Comparison of ENCODE assay signal across 25 mouse cellular contexts in genomic region chr9:15472256-15472655, GRCm38 (mm10). TPM values are rescaled to one million over a fixed set of nuclear protein-coding genes. Genes with fewer than 3 reads are reported as not detected.
A peak's percentile ranks its signal among the peaks of the same experiment; 100 is the strongest.
DNase-seq lines count a peak whose midpoint lies in the region; ATAC-seq lines count a peak whose summit lies in the region.
"Had no signal": no experiment of that assay in that cellular context is flagged by ENCODE, and none has a peak within 500 bp of the region (broad histone marks: within the 10 kb centered on the region; RNA-seq: fewer than 3 reads in every experiment).

No protein-coding gene starts in this region.

- H3K36me3 ChIP-seq in hindbrain, embryonic 14.5 days (replicated peaks; ENCODE audit: control insufficient read depth, insufficient read depth) = no peaks in the 10 kb centered on the region
- H3K36me3 ChIP-seq: embryonic facial prominence, embryonic 12.5 days; forebrain, embryonic 15.5 days had no signal

- H3K27me3 ChIP-seq in hindbrain, embryonic 14.5 days (ENCODE audit: control insufficient read depth, insufficient read depth, low read length) = no peaks in the 10 kb centered on the region
- H3K27me3 ChIP-seq: CH12.LX; embryonic facial prominence, embryonic 12.5 days; forebrain, embryonic 13.5 days; forebrain, embryonic 15.5 days had no signal

- ATAC-seq in inflammation-experienced regulatory T-cells, adult 6 months = no peak
- no peak for ATAC-seq in hindbrain, embryonic 14.5 days (ENCODE audit: low FRiP score)
- ATAC-seq: CD4-positive, CD25-positive, alpha-beta regulatory T cell, adult 4 months; forebrain, embryonic 13.5 days; forebrain, embryonic 15.5 days; forebrain, postnatal 0 days had no signal

- DNase-seq in heart, adult 11 months = peak; percentile 59
- no peak for DNase-seq in heart, adult 8-10 months (ENCODE audit: low spot score)
- peak; percentile 7 for DNase-seq in testis, postnatal 10 days (ENCODE audit: low spot score)
- no peak for DNase-seq in testis, postnatal 14 days (ENCODE audit: low spot score)
- peak; percentile 76 for DNase-seq in ZHBTc4 (ENCODE audit: low read depth, low spot score)
- no peak for DNase-seq in hindbrain, embryonic 14.5 days (ENCODE audit: low spot score)
- DNase-seq: adrenal gland, adult 2 months; adrenal gland, postnatal 10 days; adrenal gland, postnatal 25 days; B cell, adult 2 months; cerebellum, adult 11 months; cerebellum, adult 18-20 months; cerebellum, adult 8-10 months; cerebellum, adult 9-11 months; cerebellum, postnatal 14 days; cerebellum, postnatal 36 days; embryo, embryonic 11 days; forebrain, postnatal 0 days had no signal

- no peak overlapping the region for H3K4me2 ChIP-seq in hindbrain, embryonic 14.5 days (replicated peaks)
- H3K4me2 ChIP-seq: embryonic facial prominence, embryonic 12.5 days; forebrain, embryonic 13.5 days; forebrain, embryonic 15.5 days had no signal

- H3K9ac ChIP-seq in hindbrain, embryonic 14.5 days = no peak overlapping the region
- H3K9ac ChIP-seq: embryonic facial prominence, embryonic 12.5 days; forebrain, embryonic 13.5 days; forebrain, embryonic 15.5 days; forebrain, postnatal 0 days had no signal

- H3K9me3 ChIP-seq in hindbrain, embryonic 14.5 days (ENCODE audit: control insufficient read depth, low read length) = no peaks in the 10 kb centered on the region
- H3K9me3 ChIP-seq: embryonic facial prominence, embryonic 12.5 days; forebrain, embryonic 13.5 days; forebrain, embryonic 15.5 days had no signal

- 63% methylated on average over 4 of the region's 4 CpGs for WGBS in hindbrain, embryonic 14.5 days

- H3K4me3 ChIP-seq in hindbrain, embryonic 14.5 days (replicated peaks; ENCODE audit: low read length) = no peak overlapping the region
- H3K4me3 ChIP-seq: embryonic facial prominence, embryonic 12.5 days; forebrain, embryonic 13.5 days; forebrain, embryonic 15.5 days had no signal

- H3K27ac ChIP-seq in hindbrain, embryonic 14.5 days = no peak overlapping the region
- H3K27ac ChIP-seq: embryonic facial prominence, embryonic 12.5 days; forebrain, embryonic 13.5 days; forebrain, embryonic 15.5 days had no signal

- H3K4me1 ChIP-seq in hindbrain, embryonic 14.5 days (replicated peaks; ENCODE audit: control insufficient read depth, insufficient read depth, low read length) = no peaks in the 10 kb centered on the region
- H3K4me1 ChIP-seq: embryonic facial prominence, embryonic 12.5 days; forebrain, embryonic 13.5 days; forebrain, embryonic 15.5 days had no signal

RNA-seq across cellular contexts. Expression of gene Smco4, which starts 21.0 kb away (rescaled TPM):
- 10 to 100 TPM; 22.7 to 33.0 (median 28.0) TPM for total RNA-seq in heart, adult 8-10 months (2022)
- polyA plus RNA-seq in inflammation-experienced regulatory T-cells, adult 6 months (2017; shearing (Covaris generic)) = 10 to 100 TPM; 12.3 to 61.1 (median 54.2) TPM
- 1.1 and 2.2 TPM in 2 replicates for polyA plus RNA-seq in hindbrain, embryonic 14.5 days (2014; fragmentation: Nextera tagmentation; extraction: Ambion mirVana)
- total RNA-seq: MEL had no signal

Comparison
In these comparisons a context has a peak if more than half of its experiments do, and no peak if none do; other contexts are left out.
1. DNase-seq: peak in heart, adult 11 months (single experiment), testis, postnatal 10 days (single experiment) and ZHBTc4 (single experiment); none in heart, adult 8-10 months (single experiment), testis, postnatal 14 days (single experiment) and hindbrain, embryonic 14.5 days (single experiment).